Mouse (Mus musculus) C2C12 (cell line): ENCODE data around the gene Nes. TPM values are rescaled to one million over a fixed set of nuclear protein-coding genes. Genes with fewer than 3 reads are reported as not detected.

Source experiments
- H3K27me3 ChIP-seq: one replicate; pipeline ENCODE4 v1.6.1; 2011; ENCODE audit not compliant: control insufficient read depth, insufficient read depth, insufficient read length
- H3K36me3 ChIP-seq: one replicate; pipeline ENCODE4 v1.6.1; 2011; ENCODE audit not compliant: control insufficient read depth, insufficient read depth
- H3K4me3 ChIP-seq: one replicate; pipeline ENCODE4 v1.5.1; 2011; ENCODE audit warnings: mild to moderate bottlenecking, control low read depth; ENCODE audit not compliant: poor library complexity, insufficient read depth, severe bottlenecking
- H3K79me2 ChIP-seq: one replicate; pipeline ENCODE4 v1.6.1; 2011; ENCODE audit not compliant: control insufficient read depth, insufficient read depth
- H3K79me3 ChIP-seq: one replicate; pipeline ENCODE4 v1.6.1; 2011; ENCODE audit warnings: low read depth, control low read depth
- H3ac ChIP-seq: one replicate; pipeline ENCODE3; 2011; ENCODE audit warnings: low read depth; ENCODE audit not compliant: control insufficient read depth, insufficient read length
- CEBPB ChIP-seq: IDR thresholded peaks from one replicate; pipeline ENCODE4 v1.6.1; 2011; ENCODE audit warnings: low read depth, mild to moderate bottlenecking, control low read depth, moderate library complexity
- CTCF ChIP-seq: IDR thresholded peaks from one replicate; pipeline ENCODE4 v1.5.1; 2011; ENCODE audit not compliant: control insufficient read depth, insufficient read depth, insufficient read length
- FOSL1 ChIP-seq: IDR thresholded peaks from one replicate; pipeline ENCODE4 v1.8.0; 2011; ENCODE audit warnings: mild to moderate bottlenecking, low read length; ENCODE audit not compliant: poor library complexity, insufficient read depth, severe bottlenecking
- MAX ChIP-seq: IDR thresholded peaks from one replicate; pipeline ENCODE4 v1.6.1; 2011; ENCODE audit warnings: mild to moderate bottlenecking, control low read depth
- MYOD1 ChIP-seq: IDR thresholded peaks from one replicate; pipeline ENCODE4 v1.6.1; 2011; ENCODE audit warnings: low read depth; ENCODE audit not compliant: control insufficient read depth, insufficient read length
- MYOG ChIP-seq: IDR thresholded peaks from one replicate; pipeline ENCODE4 v1.6.1; 2011; ENCODE audit not compliant: control insufficient read depth, insufficient read length; ENCODE audit errors: extremely low read depth
- USF1 ChIP-seq: IDR thresholded peaks from one replicate; pipeline ENCODE4 v1.6.1; 2011; ENCODE audit warnings: low read depth, mild to moderate bottlenecking, control low read depth, moderate library complexity
- polyA plus RNA-seq: library from polyadenylated mRNA; unstranded; fragments of >200 nt; fragmentation: generic; extraction: Trizol; gene quantifications from one replicate; pipeline ENCODE4 v1.2.1, GENCODE M21; 2012; ENCODE audit warnings: missing spikeins

The Nes gene
- polyA plus RNA-seq, 1 experiment: 158 TPM

GRCm38 (mm10) chr3:88002291-88002976 is 31.6 kb downstream of the Nes start:
- H3K4me3 ChIP-seq: no peak overlapping the region

GRCm38 (mm10) chr3:88005822-88006786 is 35.2 kb downstream of the Nes start:
- H3K79me3 ChIP-seq: no peaks in the 10 kb centered on the region
- no peaks in the 10 kb centered on the region for H3K79me2 ChIP-seq
- TF ChIP-seq USF1 (no peak), MYOD1 (no peak), MAX (no peak), CTCF (no peak), MYOG (no peak), FOSL1 (no peak), CEBPB (no peak)
- H3K36me3 ChIP-seq: no peaks in the 10 kb centered on the region
- peaks cover 42% of the 10 kb centered on the region for H3K27me3 ChIP-seq
- no peak overlapping the region for H3K4me3 ChIP-seq
- no peak overlapping the region for H3ac ChIP-seq

More at GRCm38 (mm10) chr3:88002291-88002976, 31.6 kb downstream of the Nes start:
- Histone ChIP-seq H3K79me2 (no peaks in the 10 kb centered on the region), H3K36me3 (no peaks in the 10 kb centered on the region), H3K27me3 (peaks cover 65% of the 10 kb centered on the region), H3K79me3 (no peaks in the 10 kb centered on the region), H3ac (no peak overlapping the region)
- TF ChIP-seq MAX: no peak
- no peak for TF ChIP-seq CEBPB
- no peak for TF ChIP-seq USF1
- no peak for TF ChIP-seq MYOG
- TF ChIP-seq MYOD1: no peak
- TF ChIP-seq CTCF: no peak
- no peak for TF ChIP-seq FOSL1

- H3K36me3 ChIP-seq: no peaks in the 10 kb centered on the region
- H3K4me3 ChIP-seq: no peak overlapping the region
- no peak overlapping the region for H3ac ChIP-seq
- no peaks in the 10 kb centered on the region for H3K79me2 ChIP-seq
- H3K27me3 ChIP-seq: peaks cover 17% of the 10 kb centered on the region
- no peaks in the 10 kb centered on the region for H3K79me3 ChIP-seq
- TF ChIP-seq MYOG: no peak
- no peak for TF ChIP-seq FOSL1
- no peak for TF ChIP-seq CTCF
- no peak for TF ChIP-seq CEBPB
These were observed 39.9 kb downstream of the Nes start for GRCm38 (mm10) chr3:88010634-88011265.

- Histone ChIP-seq H3K36me3 (no peaks in the 10 kb centered on the region), H3ac (no peak overlapping the region), H3K27me3 (peaks cover 46% of the 10 kb centered on the region), H3K79me2 (no peaks in the 10 kb centered on the region), H3K79me3 (no peaks in the 10 kb centered on the region), H3K4me3 (no peak overlapping the region)
- TF ChIP-seq USF1 (no peak), FOSL1 (no peak), MYOG (no peak), MYOD1 (no peak), MAX (no peak)
These were observed 51.7 kb downstream of the Nes start for GRCm38 (mm10) chr3:88022322-88023191.
